Mouse (Mus musculus): ENCODE data around the gene Ppm1b. TPM values are rescaled to one million over a fixed set of nuclear protein-coding genes. Genes with fewer than 3 reads are reported as not detected.

Ppm1b gene
- total RNA-seq, 4 experiments from 2014 or later: 119 to 138 (median 130) TPM

DNA sequence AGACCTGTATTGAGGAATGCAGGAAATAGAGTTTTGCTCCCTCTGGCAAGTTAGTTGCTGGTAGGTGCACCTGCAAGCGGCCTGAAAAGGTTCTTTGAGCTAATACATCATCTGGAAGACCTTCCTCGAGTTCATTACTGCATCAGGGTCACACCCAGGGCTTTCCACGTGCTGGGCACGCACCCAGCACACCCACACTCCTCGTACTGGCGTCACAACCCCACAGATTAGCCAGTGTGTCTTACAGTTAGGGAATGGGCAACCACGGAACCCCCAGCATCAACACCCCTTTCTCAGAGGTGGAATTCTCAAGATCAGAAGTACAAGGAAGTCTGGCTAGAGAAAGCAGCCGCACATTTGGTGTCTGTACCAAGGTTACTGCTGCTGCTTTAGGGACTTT, 67.7 kb downstream of the Ppm1b start:
- no peak for DNase-seq

DNA sequence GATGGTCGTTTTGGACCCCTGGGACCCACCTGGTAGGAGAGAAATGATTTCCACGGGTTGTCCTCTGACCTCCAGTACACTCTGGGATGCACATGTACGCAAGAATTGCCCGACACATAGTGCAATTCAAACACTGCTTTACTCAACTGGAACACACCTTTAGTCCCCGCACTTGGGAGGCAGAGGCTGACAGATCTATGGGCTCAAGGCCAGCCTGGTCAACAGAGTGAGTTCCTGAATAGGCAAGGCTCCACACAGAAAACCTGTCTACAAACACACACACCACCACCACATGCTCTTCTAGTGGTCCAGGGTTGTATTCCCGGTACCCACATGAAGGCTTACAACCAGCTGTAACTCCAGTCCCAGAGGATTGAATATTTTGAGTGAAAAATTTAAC, 68.6 kb downstream of the Ppm1b start:
- DNase-seq: no peak

DNA sequence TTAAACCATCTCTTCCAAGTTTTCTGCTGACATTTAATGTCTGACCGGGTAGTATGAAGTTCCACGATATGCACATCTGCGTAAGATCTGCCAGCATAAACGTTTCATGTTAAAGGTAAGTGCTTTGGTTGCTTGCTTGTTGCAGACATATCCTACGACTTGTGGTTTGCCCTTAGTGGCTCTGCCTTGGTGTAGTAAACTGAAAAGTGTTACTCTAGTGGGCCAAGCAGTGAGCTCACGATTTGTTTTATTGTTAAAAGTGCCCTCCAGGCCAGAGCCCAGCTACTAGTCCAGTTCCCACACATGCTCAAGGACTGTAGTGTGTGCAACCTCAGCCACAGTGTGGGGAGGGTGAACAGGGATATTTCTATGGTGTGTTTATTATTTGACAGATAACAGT, 69.9 kb downstream of the Ppm1b start:
- no peak for DNase-seq

DNA sequence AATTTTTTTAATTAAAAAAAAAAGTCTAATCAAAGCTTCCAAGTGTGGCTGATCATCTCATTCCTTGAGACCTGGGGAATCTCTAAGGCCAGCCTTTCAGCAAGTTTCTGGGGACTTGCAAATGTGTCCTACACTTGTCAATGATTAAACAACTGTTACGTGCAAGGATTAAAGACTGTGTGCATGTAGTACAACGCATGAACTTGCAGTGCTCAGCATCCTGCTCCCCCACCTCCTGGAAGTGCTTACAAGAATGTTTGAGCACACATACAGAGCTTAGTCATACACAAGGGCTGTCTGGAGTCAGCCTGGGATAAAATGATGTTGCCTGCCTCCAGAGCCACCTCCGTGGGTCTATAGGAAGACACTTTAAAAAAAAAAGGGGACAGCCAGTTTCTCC, 70.7 kb downstream of the Ppm1b start:
- DNase-seq: no peak

DNA sequence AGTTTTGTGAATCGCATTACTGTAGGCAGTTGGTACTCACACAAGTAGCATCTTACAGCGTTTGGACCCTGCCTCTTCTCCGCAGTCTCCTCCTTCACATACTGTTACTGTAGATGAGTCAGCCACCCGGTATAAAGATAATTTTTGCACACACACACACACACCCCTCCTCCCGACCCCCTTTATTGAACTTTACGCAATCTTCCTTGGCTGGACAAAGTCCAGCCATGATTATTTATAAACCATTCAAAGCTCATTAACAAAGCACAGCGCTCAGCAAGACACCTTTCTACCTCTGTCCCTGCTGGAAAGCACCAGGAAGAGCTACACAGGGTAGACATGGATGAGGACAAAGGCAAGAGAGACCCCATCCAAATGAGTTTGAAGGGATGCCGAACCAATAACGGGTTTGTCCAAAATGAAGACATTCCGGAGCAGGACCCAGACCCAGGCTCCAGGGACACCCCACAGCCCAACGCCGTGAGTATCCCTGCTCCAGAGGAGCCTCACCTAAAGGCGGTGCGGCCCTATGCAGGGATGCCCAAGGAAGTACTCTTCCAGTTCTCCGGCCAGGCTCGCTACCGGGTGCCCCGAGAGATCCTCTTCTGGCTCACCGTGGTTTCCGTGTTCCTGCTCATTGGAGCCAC, 71.7 kb downstream of the Ppm1b start, which contains the start of gene Slc3a1:
TSS of gene Slc3a1 (plus strand) at position 284 of the 647 bp plus-strand sequence.
- no peak for DNase-seq

DNA sequence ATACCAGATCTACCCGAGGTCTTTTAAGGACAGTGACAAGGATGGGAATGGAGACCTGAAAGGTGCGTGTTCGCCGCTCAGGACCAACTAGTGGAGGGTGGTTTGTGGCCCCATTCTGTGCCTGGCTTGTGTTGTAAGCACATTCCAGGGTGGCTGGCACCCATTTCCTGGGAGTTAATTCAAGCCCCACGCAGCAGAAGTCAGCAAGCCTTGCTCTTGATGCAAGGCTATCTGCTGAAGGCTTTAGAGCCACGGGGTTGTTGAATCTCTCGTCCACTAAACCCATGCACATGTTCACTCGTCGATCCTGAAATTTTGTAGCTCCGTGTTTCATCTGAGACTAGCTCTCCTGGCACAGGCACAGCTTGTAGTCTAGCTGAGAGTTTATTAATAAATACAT, 72.3 kb downstream of the Ppm1b start:
- no peak for DNase-seq

DNA sequence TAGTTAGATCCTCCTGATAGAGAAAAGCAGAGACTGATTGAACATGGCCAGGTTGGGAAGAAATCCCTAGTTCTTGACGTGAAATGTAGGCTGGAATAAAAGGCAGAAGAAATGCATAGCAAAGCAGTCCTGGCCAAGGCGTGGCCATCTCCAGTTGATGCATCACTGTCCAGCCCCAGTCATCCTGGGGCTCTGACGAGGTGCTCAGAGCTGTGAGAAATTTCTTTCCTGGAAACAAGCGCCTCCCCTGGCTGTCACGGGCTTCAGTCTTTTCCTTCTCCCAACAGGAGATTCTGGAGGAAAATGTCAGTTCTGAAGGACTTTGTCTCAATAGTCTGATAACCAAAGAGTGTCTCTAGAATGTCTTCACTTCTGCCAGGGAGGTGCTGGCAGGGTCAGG, 74.1 kb downstream of the Ppm1b start:
- DNase-seq: no peak

DNA sequence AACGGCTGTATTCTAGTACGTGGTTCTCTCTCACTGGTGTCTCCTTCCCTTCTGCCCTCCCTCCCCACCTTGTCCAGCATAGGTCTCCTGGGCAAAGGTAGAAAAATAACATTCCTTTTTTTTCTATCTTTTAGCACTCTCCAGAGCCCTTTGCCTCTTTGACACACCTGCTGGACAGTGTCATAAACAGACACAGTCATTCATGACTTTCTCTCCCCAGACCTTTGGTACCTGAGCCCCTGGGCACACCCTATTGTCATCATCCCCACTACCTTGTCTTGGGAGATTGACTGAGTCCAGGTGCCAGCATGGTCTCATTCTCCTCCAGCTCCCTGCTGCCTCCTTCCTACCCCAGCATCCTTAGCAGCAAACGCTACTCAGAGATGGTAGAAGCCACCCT, 76.5 kb downstream of the Ppm1b start:
- DNase-seq: no peak

DNA sequence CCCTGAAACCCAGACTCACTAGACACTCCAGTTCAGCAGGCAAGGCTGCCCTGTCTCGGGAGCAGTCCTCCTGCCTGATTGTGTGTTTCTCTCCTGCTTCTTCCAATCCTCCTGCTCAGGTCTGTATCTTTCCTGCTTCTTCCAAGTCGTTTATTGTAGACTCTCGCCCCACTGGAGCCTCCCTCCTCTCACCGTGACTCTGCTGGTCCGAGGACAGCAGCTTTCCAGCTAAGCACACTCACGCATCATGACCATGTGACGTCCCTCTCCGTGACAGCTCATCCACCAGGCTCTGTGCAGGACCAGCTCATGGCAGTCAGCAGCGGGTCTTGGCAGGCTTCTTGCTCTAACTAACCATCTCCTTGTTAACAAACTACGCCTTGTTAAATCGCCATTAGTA, 77.5 kb downstream of the Ppm1b start:
- peak; percentile 29 for DNase-seq

DNA sequence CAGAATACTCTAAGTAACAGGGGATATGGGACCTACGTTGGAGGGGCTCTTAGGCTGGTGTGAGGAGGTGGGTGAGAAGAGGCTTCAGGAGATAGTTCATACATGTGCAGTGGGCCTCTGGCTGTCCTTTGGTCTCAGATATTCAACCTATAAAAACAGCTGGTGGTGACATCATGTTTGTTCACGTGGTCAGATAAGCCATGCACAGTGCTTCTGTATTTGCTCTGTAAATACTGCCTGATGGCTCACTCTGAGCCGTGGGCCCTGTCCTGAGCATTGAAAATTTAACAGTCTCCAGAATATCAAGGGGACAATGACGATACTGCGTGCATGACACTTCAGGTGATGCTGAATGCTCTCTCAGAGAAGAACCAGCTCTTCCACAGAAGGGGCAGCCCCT, 81.3 kb downstream of the Ppm1b start:
- no peak for DNase-seq

DNA sequence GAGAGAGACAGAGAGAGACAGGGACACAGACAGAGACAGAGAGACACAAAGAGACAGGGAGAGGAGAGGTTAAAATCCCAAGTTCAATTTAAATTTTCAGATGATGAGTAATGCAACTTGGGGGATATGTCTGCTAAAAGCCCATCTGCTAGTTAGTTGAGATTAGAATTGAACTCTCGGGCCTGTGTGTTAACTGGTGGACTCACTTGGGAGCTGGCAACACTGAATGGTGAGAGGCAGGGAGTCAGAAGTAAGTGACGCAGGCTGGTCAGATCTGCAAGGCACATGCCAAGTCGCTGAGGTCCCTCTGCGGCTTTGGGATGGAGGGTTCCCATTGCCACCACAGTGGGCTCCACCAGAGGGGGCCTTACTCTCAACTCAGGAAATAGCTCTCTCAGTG, 81.8 kb downstream of the Ppm1b start:
- DNase-seq: no peak

DNA sequence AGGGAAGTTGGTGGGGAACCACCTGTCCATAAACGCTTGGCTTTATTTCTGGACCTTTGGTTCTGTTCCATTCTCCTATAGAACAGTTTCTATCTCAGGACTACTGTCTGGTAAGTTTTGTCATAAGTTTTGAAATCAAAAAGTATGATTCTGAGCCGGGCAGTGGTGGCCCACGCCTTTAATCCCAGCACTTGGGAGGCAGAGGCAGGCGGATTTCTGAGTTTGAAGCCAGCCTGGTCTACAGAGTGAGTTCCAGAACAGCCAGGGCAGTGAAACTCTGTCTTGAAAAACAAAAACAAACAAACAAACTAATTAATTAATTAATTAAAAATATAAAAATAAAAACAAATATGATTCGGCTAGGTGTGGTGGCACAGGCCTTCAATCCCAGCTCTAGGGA, 82.2 kb downstream of the Ppm1b start:
- DNase-seq: no peak

DNA sequence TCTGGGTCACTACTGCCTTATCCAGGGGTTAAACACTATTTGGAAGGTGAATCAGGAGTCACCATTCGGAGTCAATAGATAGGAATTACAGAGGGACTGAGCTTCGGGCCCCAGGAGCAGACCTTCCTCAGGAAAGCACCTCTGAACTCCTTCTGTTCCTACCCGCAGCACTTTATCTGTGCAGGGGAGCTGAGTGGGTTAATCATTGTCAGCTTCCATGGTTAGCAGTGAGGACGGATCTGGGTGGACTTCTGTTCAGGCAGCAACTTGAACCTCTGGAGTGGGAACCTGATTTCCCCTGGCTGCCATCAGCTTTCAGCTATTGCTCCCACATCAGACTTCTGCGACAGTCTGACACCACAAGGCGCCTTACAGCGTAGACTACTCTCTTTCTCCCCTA, 84.4 kb downstream of the Ppm1b start:
- no peak for DNase-seq

DNA sequence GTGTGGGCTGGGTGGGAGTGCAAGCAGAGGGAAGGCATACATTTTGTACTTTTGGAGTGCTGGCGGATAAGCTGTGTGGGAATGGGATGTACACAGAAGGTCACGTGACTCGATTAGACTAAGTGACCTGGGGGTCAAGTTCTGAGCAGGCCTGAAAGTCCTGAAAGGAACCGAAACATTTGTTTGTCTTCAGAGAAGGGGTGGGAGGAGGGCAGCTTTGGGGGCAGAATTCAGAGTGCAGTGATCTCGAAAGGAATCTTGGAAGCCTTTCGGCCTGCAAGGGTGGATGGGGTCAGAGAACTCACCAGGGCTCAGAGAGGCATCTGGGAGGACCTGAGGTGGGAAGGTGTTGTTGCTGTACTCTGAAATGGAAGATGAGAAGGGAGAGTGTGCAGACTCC, 85.9 kb downstream of the Ppm1b start:
- DNase-seq: no peak

DNA sequence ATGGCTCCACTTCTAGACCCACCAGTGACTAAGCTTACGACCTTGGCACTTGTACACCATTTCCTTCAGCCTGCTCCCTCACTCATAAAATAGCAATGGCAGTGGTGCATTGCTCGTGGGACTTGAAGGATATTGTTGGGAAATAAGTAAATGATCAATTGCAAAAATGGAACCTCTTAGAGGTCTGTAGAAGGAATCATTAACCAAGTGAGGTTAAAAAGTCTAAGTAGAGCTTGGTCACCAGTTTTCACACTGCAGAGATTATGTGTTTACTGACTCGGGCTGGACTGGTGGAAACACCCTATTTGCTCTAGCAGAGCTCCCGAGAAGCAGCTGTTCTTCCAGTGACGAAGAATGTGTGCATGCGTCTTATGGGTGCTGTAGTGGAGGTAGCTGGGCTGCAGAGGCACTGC, 86.9 kb downstream of the Ppm1b start:
- DNase-seq: no peak

DNA sequence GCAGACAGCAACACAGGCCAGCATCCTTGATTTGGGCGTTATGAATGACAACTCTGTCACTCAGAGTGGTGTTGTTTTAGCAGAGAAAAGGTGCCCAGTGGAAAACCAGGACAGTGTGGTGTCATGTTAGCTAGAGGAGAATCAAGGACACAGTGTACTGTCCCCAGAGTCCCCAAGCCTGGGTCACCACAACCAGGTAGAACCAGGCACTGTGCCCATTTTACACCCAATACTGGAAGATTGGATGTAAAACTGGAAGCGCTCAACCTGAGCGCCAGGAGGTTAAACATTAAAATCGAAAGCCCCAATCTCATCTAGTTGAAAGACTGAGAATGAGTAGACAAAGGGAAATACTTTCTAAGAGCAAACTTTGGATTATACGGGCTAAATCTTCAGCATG, 87.9 kb downstream of the Ppm1b start:
- no peak for DNase-seq

DNA sequence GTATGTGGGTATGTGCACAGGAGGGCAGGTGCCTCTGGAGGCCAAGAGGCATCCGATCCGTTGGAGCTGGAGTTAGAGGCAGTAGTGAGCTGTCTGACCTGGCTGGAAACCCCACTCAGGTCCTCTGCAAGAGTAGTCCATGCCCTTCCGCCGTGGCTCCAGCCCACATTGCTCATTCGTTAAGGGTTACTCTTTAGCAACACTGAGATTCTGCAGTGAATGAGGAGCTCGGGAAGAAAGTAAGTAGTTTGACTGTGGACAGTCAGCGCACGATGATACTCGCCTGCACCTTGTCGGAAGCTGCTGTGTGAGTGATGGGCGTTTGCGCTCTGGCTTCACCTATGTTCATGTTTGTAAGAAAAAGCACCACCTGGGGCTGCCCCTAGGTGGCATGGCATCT, 88.6 kb downstream of the Ppm1b start:
- no peak for DNase-seq

DNA sequence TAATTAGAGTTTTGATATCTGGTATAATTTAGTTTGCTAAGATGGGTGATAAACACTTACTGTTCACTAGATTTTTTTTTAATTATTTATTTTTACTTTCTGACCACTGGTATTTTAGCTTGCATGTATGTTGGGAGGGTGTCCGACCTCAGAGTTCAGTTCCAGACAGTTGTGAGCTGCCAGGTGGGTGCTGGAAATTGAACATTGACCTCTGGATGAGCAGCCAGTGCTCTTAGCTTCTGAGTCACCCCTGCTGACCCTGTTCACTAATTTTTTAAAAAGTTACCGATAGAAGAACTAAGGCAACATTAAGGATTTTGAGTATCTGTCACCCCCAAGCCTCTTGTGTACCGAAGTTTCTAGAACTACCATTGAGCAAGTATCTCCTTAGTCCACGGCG, 91.8 kb downstream of the Ppm1b start:
- no peak for DNase-seq

DNA sequence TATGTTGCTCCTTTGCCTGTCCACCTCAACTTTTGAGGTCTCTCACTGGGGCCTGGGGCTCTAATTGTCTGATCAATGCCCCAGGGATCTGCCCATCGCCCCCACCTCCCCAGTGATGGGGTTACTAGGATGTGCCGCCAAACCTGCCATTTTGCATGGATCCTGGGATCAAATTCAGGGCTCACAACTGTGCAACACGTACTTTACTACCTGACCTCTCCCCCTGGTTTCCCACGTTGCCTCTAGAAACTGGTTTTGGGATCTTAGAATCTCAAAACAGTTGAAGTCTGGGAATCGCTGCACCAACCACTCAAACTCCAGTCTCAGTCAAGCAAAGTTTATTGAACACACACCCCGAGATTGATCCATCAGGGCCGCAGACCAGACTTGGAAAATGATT, 101.7 kb downstream of the Ppm1b start:
- DNase-seq: no peak

DNA sequence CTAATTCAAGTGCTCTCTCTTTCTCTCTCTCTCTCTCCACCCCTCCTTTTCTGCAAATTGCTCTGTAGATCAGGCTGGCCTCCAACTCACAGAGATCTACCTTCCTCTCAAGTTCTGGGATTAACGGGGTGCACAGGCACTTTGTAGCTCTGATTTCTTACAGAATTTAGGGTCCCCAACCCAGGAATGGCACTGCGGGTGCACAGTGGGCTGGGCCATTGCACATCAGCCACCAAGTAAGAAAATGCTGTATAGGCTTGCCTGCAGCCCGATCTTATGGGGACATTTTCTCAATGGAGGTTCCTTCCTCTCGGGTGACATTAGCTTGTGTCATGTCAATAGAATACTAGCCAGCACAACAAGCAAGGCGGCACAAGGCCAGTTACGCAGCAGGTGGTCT, 102.6 kb downstream of the Ppm1b start:
- DNase-seq: no peak

DNA sequence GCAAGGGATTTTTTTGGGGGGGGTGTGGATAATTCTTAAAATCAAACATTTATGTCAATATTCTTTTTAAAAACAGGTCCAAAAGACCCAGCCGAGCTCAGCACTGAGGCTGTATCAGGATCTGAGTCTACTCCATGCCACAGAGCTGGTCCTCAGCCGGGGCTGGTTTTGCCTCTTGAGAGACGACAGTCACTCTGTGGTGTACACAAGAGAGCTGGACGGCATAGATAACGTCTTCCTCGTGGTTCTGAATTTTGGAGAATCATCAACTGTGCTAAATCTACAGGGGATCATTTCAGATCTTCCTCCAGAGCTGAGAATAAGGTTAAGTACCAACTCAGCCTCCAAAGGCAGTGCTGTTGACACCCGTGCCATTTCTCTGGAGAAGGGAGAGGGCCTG, 107.0 kb downstream of the Ppm1b start:
- no peak for DNase-seq

DNA sequence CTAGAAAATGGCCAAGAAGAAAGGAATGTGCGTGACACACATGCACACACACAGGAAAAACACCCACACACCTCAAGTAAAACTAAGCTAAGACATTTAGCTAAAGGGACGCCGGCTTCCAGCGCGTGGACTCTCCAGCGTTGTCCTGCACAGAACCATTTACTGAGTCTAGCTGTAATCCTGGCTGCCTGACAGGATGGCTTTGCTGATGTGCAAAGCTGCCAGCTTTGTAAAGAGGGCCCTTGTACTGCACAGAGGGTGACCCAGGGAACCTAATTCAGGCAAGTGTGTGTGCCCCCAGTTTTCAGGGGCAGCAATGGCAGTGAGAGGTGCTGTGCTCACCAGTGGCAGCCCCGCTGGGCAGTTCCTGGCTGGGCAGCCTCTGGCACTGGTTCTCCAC, 110.8 kb downstream of the Ppm1b start:
- no peak for DNase-seq

DNA sequence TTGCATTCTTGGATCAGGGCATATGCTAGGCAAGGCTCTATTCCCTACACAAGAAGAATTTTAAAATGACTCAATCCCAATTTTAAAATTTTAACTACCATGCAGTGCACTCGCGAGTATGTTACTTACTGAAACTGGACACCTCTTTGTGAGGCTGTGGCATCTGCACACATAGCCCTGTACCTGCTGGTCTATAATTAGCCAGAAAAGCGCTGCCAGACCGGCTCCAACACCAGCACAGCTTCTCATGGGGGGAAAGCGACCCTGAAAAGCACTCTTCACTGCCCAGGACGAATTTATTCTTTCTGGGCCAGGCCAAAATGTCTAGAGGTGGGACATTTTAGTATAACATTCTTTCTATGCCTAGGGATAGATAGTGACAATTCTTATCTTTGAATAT, 114.1 kb downstream of the Ppm1b start:
- no peak for DNase-seq

DNA sequence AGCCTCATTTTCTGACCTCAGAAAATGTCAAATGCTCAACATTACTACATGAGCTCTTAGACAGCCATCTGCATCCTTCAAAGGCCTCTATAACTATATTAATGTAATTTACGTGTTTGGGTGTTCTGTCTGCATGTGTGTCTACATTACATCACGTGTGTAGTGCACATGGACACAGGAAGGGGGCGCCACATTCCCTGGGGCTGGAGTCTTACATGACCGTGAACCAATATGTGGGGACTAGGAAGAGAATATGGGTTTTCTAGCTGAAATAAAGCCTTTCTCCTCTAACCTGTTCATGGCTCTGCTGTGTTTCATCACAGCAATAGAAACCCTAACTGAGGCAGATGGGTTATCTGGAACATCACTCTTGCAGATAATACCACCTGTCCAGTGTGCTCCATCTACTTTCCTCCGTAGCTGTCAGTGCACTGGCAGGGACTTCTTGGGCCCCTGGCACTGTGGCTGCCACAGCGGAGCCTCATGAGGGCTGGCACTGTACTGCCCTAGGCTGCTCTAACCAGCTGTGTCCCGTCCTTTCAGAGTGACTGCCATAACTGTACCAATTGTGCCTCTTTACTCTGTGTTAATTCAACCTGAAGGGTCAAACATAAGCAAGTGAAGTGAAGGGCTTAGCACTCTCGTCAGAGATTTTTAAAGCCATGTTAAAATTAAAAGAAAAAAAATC, 114.7 kb downstream of the Ppm1b start:
- DNase-seq: no peak

DNA sequence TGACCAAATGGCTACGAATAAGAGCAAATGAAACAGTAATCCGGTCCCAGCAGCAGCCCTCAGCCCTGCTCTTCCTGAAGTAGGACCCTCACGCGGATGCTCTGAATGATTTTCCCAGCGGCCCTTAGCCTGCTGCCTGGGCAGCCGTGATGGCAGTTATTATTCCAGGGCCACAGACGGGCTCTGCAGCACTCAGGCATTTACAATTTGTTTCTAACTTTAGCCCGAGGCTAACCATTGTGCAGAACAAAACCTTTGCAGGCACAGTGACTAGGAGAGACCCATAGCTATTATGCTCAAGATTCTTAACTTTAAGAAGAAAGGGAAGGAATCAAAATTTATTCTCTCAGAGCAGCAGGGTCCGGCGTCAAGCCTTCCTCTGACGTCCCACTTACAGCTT, 115.8 kb downstream of the Ppm1b start:
- DNase-seq: no peak
